Mouse (Mus musculus) lung, postnatal 0 days (tissue): ENCODE measurements at regions not wholly inside any gene's neighbourhood (a gene's known extent, or its start where the extent isn't known, plus 50 kb on each side); places are given as distances from the start of the nearest gene placed in this dataset.

Experiments used
- ATAC-seq: fragments of 200-750 bp; cut with Nextera tagmentation; 2 replicates; pipeline ENCODE4 v1.8.0; 2017; ENCODE audit warnings: moderate library complexity
- DNase-seq: peaks from one replicate; pipeline ENCODE4 v3.0.0-alpha.2; 2016; ENCODE audit warnings: low spot score
- H3K27ac ChIP-seq: fragments of 300-500 bp; sonication (generic); 2 replicates; pipeline ENCODE4 v1.5.1; 2014; ENCODE audit warnings: antibody characterized with exemption, mild to moderate bottlenecking, low read length, mixed read lengths
- H3K27me3 ChIP-seq: fragments of 300-500 bp; sonication (generic); replicated peaks from 2 replicates; pipeline ENCODE4 v1.6.1; 2014; ENCODE audit warnings: low read length, mixed read lengths; ENCODE audit not compliant: insufficient read depth
- H3K36me3 ChIP-seq: fragments of 300-500 bp; sonication (generic); 2 replicates; pipeline ENCODE4 v1.6.1; 2014; ENCODE audit warnings: low read length, mixed read lengths; ENCODE audit not compliant: insufficient read depth
- H3K4me1 ChIP-seq: fragments of 300-500 bp; sonication (generic); 2 replicates; pipeline ENCODE4 v1.6.1; 2014; ENCODE audit warnings: antibody characterized with exemption, low read depth, low read length, mixed read lengths; ENCODE audit not compliant: insufficient read depth
- H3K4me2 ChIP-seq: fragments of 300-500 bp; sonication (generic); replicated peaks from 2 replicates; pipeline ENCODE4 v1.6.1; 2014; ENCODE audit warnings: low read depth, mild to moderate bottlenecking, low read length, moderate library complexity, mixed read lengths
- H3K4me3 ChIP-seq: fragments of 300-500 bp; sonication (generic); 2 replicates; pipeline ENCODE4 v1.5.1; 2014; ENCODE audit warnings: low read depth, low read length
- H3K9ac ChIP-seq: fragments of 300-500 bp; sonication (generic); replicated peaks from 2 replicates; pipeline ENCODE4 v1.6.1; 2014; ENCODE audit warnings: low read depth, mild to moderate bottlenecking
- H3K9me3 ChIP-seq: fragments of 300-500 bp; sonication (generic); 2 replicates; pipeline ENCODE4 v1.6.1; 2016; ENCODE audit warnings: low read length, mixed read lengths
- CTCF ChIP-seq: IDR thresholded peaks from 2 replicates; pipeline ENCODE4 v1.5.1; 2016; ENCODE audit warnings: antibody characterized with exemption, mild to moderate bottlenecking
- EP300 ChIP-seq: IDR thresholded peaks from 2 replicates; pipeline ENCODE4 v1.6.1; 2016; ENCODE audit warnings: antibody characterized with exemption, mild to moderate bottlenecking, control low read depth
- WGBS: fragments of 180-500 bp; shearing (Covaris S2); extraction: QIAGEN DNeasy Blood & Tissue Kit; methylation state at CpG from one replicate; pipeline ENCODE4 v1.1.7; 2014; 5-methylcytosine and 5-hydroxymethylcytosine counted together

GRCm38 (mm10) chr15:69441008-69441407, 2940.3 kb upstream of the Lrrc6 start:
- Histone ChIP-seq H3K4me3 (no peak overlapping the region), H3K36me3 (no peaks in the 10 kb centered on the region), H3K4me2 (no peak overlapping the region), H3K4me1 (no peaks in the 10 kb centered on the region), H3K9ac (no peak overlapping the region), H3K27ac (no peak overlapping the region), H3K27me3 (no peaks in the 10 kb centered on the region), H3K9me3 (no peaks in the 10 kb centered on the region)
- no peak for DNase-seq
- WGBS, result 72% methylated on average over 3 of the region's 3 CpGs
- no peak for TF ChIP-seq EP300
- TF ChIP-seq CTCF, result no peak
- ATAC-seq, result no peak

GRCm38 (mm10) chr15:69413531-69414011, 2912.9 kb upstream of the Lrrc6 start:
- Histone ChIP-seq H3K9ac (no peak overlapping the region), H3K4me2 (no peak overlapping the region), H3K27ac (no peak overlapping the region), H3K27me3 (no peaks in the 10 kb centered on the region), H3K9me3 (no peaks in the 10 kb centered on the region), H3K4me1 (no peaks in the 10 kb centered on the region), H3K4me3 (no peak overlapping the region), H3K36me3 (no peaks in the 10 kb centered on the region)
- DNase-seq (no peak), ATAC-seq (no peak)
- 78% methylated on average over 1 of the region's 1 CpGs for WGBS
- TF ChIP-seq EP300, result no peak

- TF ChIP-seq CTCF (no peak), EP300 (no peak)
- H3K4me1 ChIP-seq, result no peaks in the 10 kb centered on the region
- no peaks in the 10 kb centered on the region for H3K27me3 ChIP-seq
- ATAC-seq (no peak), DNase-seq (no peak)
- no peak overlapping the region for H3K9ac ChIP-seq
- H3K4me2 ChIP-seq, result no peak overlapping the region
- no peaks in the 10 kb centered on the region for H3K9me3 ChIP-seq
- 71% methylated on average over 4 of the region's 4 CpGs for WGBS
- no peak overlapping the region for H3K27ac ChIP-seq
- no peak overlapping the region for H3K4me3 ChIP-seq
- H3K36me3 ChIP-seq, result no peaks in the 10 kb centered on the region
These were observed 2888.9 kb upstream of the Lrrc6 start for GRCm38 (mm10) chr15:69389575-69389974.

- Histone ChIP-seq H3K4me3 (no peak overlapping the region), H3K4me1 (no peaks in the 10 kb centered on the region), H3K27ac (no peak overlapping the region), H3K9ac (no peak overlapping the region), H3K4me2 (no peak overlapping the region), H3K9me3 (no peaks in the 10 kb centered on the region), H3K27me3 (no peaks in the 10 kb centered on the region), H3K36me3 (no peaks in the 10 kb centered on the region)
- TF ChIP-seq EP300 (no peak), CTCF (no peak)
- no peak for DNase-seq
- ATAC-seq, result no peak
These were observed 2886.8 kb upstream of the Lrrc6 start for GRCm38 (mm10) chr15:69387466-69387865.

- DNase-seq (no peak), ATAC-seq (no peak)
- H3K9me3 ChIP-seq, result no peaks in the 10 kb centered on the region
- TF ChIP-seq CTCF (no peak), EP300 (no peak)
- no peak overlapping the region for H3K9ac ChIP-seq
- no peak overlapping the region for H3K4me3 ChIP-seq
- H3K27ac ChIP-seq, result no peak overlapping the region
- H3K27me3 ChIP-seq, result no peaks in the 10 kb centered on the region
- no peaks in the 10 kb centered on the region for H3K36me3 ChIP-seq
- no peak overlapping the region for H3K4me2 ChIP-seq
- H3K4me1 ChIP-seq, result no peaks in the 10 kb centered on the region
These were observed 2864.7 kb upstream of the Lrrc6 start for GRCm38 (mm10) chr15:69365440-69365839.

- DNase-seq (no peak), ATAC-seq (no peak)
- 81% methylated on average over 7 of the region's 7 CpGs for WGBS
- no peaks in the 10 kb centered on the region for H3K4me1 ChIP-seq
- no peak overlapping the region for H3K27ac ChIP-seq
- H3K9ac ChIP-seq, result no peak overlapping the region
- no peaks in the 10 kb centered on the region for H3K27me3 ChIP-seq
- TF ChIP-seq CTCF (no peak), EP300 (no peak)
- no peak overlapping the region for H3K4me2 ChIP-seq
- H3K4me3 ChIP-seq, result no peak overlapping the region
- H3K36me3 ChIP-seq, result no peaks in the 10 kb centered on the region
- H3K9me3 ChIP-seq, result no peaks in the 10 kb centered on the region
These were observed 2849.5 kb upstream of the Lrrc6 start for GRCm38 (mm10) chr15:69350053-69350739.

- H3K4me3 ChIP-seq, result no peak overlapping the region
- H3K36me3 ChIP-seq, result no peaks in the 10 kb centered on the region
- H3K9me3 ChIP-seq, result no peaks in the 10 kb centered on the region
- H3K4me2 ChIP-seq, result no peak overlapping the region
- H3K27ac ChIP-seq, result no peak overlapping the region
- 76% methylated on average over 1 of the region's 1 CpGs for WGBS
- TF ChIP-seq CTCF (no peak), EP300 (no peak)
- no peaks in the 10 kb centered on the region for H3K27me3 ChIP-seq
- ATAC-seq, result no peak
- no peak overlapping the region for H3K9ac ChIP-seq
- H3K4me1 ChIP-seq, result no peaks in the 10 kb centered on the region
- DNase-seq, result no peak
These were observed 2845.4 kb upstream of the Lrrc6 start for GRCm38 (mm10) chr15:69346065-69346464.
